Mouse (Mus musculus) spleen, adult 12 weeks (tissue): ENCODE data around the gene Slpi.
"Not testable (repeated sequence)": the region's sequence is repeated elsewhere in the genome, so short reads cannot be mapped to it uniquely, and the experiment has no call there.

Experiments used
- DNase-seq: peaks from one replicate; pipeline ENCODE4 v3.0.0; 2022; ENCODE audit warnings: low spot score

Slpi gene

GRCm38 (mm10) chr2:164377478-164378426 lies 11.1 kb downstream of the Slpi start:
- no peak for DNase-seq

GRCm38 (mm10) chr2:164373187-164373586 lies 15.7 kb downstream of the Slpi start:
- no peak for DNase-seq

DNA sequence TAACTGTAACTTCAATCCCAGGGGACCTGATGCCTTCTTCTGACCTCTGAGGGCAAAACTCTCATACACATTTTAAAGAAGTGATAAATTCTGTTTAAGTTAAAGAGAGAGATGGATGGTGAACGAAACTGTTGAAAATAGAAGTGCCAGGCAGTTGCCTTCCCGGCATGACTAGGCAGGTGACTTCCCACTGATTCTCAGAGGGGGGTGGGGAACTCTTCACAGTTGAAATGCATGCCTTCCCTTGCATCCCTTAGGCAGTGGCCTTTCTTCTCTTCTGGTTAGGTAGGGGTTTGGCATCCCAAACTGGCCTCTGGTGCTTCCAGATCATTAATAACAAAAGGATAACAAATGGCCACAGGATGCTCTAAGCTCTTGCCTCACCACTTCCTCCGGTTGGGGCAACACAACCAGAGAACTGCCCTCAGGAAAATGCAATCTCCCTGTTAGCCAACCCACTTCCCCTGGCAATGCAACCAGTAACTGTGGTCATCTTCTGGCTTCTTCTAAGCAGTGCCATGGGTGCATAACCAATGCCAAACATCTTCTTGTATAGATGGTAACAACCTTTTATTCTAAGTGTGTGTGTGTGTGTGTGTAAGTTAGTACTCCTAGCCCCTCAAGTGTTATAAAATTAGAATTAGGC lies 16.4 kb downstream of the Slpi start:
- no peak for DNase-seq

DNA sequence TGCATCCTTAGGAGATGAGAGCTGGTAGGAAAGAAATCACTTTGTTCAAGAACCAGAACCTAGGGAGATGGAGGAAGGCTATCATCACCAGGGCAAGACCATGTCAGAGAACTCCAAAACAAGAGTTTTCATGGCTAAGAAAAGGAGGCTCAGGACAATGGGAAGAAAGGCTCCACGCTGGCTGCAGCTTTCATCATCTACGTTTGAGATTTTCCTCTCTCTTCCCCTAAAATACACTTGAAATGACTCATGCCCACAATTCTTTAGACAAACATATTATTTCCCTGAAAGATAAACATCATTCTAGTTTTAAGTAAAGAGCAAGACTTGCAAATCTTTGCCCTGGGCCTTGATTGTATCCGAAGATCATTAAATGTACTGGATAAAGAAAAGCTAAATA lies 17.5 kb downstream of the Slpi start:
- no peak for DNase-seq

- DNase-seq = no peak
These were observed 20.2 kb downstream of the Slpi start for GRCm38 (mm10) chr2:164368620-164369105.

- no peak for DNase-seq
These were observed 21.9 kb downstream of the Slpi start for GRCm38 (mm10) chr2:164366947-164367346.

- DNase-seq = no peak
These were observed 27.8 kb downstream of the Slpi start for GRCm38 (mm10) chr2:164360974-164361657.

GRCm38 (mm10) chr2:164359668-164360067 lies 29.2 kb downstream of the Slpi start:
- DNase-seq = no peak

DNA sequence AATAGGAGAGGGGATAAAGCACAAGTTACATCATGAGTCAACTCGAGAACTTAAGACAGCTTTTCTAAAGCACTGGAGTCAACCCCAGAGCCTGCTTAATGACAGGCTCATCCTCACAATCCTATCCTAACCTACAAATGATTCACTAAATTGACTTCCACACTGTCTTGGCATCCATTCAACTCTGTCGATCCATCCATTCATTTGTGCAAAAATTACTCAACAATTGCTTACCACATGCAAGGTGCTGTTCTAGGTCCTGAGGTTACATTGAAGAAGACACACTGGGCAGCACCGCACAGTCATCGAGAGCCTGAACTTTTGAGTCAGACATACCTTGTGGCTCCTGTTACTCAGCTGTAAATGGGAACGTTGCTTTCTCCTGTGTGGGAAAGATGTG lies 29.9 kb downstream of the Slpi start:
- DNase-seq = no peak

GRCm38 (mm10) chr2:164358373-164358772 lies 30.5 kb downstream of the Slpi start:
- no peak for DNase-seq

DNA sequence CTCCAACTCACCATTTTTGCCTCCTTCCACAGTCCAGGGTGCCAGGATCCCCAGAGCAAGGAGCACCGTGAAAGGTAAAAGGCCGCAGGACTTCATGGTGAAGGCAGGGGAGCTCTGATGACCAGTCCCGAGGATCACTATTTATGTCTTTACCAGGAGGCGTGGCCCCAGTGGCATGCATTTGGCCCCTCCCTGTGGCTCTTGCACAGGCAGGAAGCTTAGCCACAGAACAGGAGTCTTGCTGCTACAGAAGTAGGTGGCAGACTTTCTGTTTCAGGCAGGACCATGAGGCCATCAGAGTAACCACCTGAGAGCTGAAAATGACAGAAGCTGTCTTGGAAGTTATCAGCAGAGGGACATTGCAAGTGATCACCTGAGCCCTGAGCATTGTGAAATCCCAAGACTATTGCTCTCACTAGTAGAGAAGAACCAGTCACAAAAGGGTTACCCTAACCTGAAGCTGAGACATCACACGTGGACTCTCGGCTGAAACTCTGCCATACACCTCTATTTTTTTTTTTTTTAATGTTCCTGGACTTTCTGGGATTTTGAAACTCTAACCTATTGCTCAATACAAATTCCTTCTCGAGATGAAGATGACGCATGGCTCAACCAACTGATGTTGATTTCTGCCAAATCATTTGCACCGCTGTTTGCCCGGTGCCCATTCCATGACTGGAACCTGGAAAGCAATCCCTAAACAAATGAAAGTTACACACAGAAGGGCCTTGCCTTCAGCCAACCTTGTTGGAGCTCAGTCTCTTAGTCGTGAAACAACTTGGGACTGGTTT lies 32.5 kb downstream of the Slpi start:
- DNase-seq = no peak

DNA sequence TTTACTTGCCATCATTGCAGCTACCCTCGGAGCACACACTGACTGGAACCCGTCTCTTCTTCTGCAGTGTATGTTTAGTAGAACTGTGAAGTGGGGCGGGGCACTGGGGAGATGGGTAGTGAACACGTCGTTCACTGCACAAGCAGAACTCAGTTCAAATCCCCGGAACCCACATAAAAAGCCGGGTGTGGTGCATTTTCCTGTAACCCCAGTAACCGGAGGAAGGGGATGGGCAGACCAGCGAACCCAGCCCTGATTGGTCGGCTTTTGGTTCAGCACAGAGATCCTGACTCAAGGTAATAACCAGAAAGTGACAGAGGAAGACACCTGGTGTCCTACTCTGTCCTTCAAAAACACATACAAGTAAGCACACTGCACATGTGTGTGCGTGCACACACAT lies 35.5 kb downstream of the Slpi start:
- DNase-seq = no peak

DNA sequence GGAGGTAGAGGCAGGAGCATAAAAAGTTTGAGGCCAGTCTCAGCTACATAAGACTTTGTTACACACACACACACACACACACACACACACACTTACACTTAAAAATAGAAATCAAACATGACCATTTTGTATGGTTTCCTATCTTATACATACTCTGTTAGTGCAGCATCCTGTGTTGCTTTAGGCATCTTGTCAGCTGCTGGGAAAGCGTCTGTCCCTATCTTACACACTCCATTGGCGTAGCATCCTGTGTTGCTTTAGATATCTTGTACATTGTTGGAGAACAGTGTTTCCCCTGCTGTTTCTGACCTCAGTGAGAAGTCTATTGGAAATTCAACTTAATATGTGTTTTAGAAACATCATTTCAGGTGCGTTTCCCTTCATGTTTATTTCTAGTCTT lies 36.2 kb downstream of the Slpi start:
- DNase-seq = no peak

GRCm38 (mm10) chr2:164348980-164349379 lies 39.9 kb downstream of the Slpi start:
- no peak for DNase-seq

GRCm38 (mm10) chr2:164347697-164348096 lies 41.2 kb downstream of the Slpi start:
- not testable (repeated sequence) for DNase-seq

- DNase-seq = not testable (repeated sequence)
These were observed 45.2 kb downstream of the Slpi start for GRCm38 (mm10) chr2:164343732-164344131.

DNA sequence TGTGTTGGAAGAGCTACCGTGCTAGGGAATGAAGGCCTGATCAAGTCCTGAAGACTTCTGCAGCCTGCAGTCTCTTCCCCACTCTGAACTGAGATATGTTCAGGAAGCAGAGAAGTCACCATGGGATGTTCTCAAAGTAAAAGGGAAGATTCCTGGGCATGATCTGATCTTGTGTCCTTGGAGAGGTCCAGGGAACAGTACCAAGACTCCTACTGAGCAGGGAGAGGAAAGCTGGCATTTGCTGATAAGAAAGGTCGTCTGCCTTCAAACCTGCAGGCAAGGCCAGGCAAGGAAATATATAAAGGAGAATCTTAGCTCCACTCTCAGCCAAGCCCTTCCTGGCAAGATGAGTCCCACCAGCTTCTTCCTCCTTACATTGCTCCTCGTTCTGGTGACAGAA lies 56.5 kb downstream of the Slpi start, which contains the start of gene Svs5:
Gene Svs5, plus strand, starts transcription at position 301 of the 400 bp plus-strand sequence.
- not testable (repeated sequence) for DNase-seq

- no peak for DNase-seq
These were observed 67.9 kb downstream of the Slpi start for GRCm38 (mm10) chr2:164320983-164321382.

- DNase-seq = not testable (repeated sequence)
These were observed 72.4 kb downstream of the Slpi start, which contains the start of gene Svs6 for GRCm38 (mm10) chr2:164316451-164316850. TSS of gene Svs6 (plus strand) at chr2:164316751.

GRCm38 (mm10) chr2:164315460-164315859 lies 73.4 kb downstream of the Slpi start:
- not testable (repeated sequence) for DNase-seq

DNA sequence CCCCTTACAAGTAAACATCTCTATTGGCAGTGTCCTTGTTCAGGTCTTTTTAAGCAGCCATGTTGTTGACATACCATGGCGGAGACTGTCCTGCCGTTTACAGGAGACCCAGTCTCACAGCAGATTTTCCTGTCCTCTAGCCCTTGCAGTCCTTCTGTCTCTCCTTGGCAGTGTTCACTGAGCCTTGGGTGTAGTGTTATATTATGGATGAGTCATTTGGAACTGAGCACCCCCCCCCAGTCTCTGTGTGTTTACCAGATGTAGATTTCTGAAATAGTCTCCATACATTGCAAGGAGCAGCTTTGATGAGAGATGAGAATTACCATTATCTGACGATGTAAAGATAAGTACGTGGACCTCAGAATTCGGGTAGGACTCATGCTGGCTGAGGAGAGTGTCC lies 76.3 kb downstream of the Slpi start:
- DNase-seq = no peak
